Mouse (Mus musculus): ENCODE results near the gene Lin7b. TPM values are rescaled to one million over a fixed set of nuclear protein-coding genes. Genes with fewer than 3 reads are reported as not detected.

Lin7b gene
- polyA plus RNA-seq, 1 experiment from 2014 or later: 0.66 TPM

Other genes with a start within 250 kb of the Lin7b start
- 1,882 and 1,923 TPM in 2 replicates for gene Rps11, start 246.1 kb downstream of the Lin7b start, polyA plus RNA-seq (2014; fragmentation: Nextera tagmentation; extraction: Ambion mirVana)
- 1,416 and 1,603 TPM in 2 replicates for gene Rpl13a, start 241.8 kb downstream of the Lin7b start, polyA plus RNA-seq (2014; fragmentation: Nextera tagmentation; extraction: Ambion mirVana)
- gene Gm45713, start 234.4 kb downstream of the Lin7b start, polyA plus RNA-seq (2014; fragmentation: Nextera tagmentation; extraction: Ambion mirVana): 0.19 and 0.47 TPM in 2 replicates
- gene Flt3l, start 234.2 kb downstream of the Lin7b start, polyA plus RNA-seq (2014; fragmentation: Nextera tagmentation; extraction: Ambion mirVana): 1.0 and 1.3 TPM in 2 replicates
- 101 and 110 TPM in 2 replicates for gene Pih1d1, start 216.3 kb downstream of the Lin7b start, polyA plus RNA-seq (2014; fragmentation: Nextera tagmentation; extraction: Ambion mirVana)
- 46.6 and 58.0 TPM in 2 replicates for gene Aldh16a1, start 216.0 kb downstream of the Lin7b start, polyA plus RNA-seq (2014; fragmentation: Nextera tagmentation; extraction: Ambion mirVana)
- gene Slc17a7, start 206.6 kb downstream of the Lin7b start, polyA plus RNA-seq (2014; fragmentation: Nextera tagmentation; extraction: Ambion mirVana): 0.10 and 0.28 TPM in 2 replicates
- not detected in 2 replicates for gene Gfy, start 191.0 kb downstream of the Lin7b start, polyA plus RNA-seq (2014; fragmentation: Nextera tagmentation; extraction: Ambion mirVana)
- gene Pth2, start 189.6 kb downstream of the Lin7b start, polyA plus RNA-seq (2014; fragmentation: Nextera tagmentation; extraction: Ambion mirVana): not detected in 2 replicates
- 0.93 and 1.1 TPM in 2 replicates for gene Ccdc155, start 165.7 kb downstream of the Lin7b start, polyA plus RNA-seq (2014; fragmentation: Nextera tagmentation; extraction: Ambion mirVana)
- gene Dkkl1, start 158.4 kb downstream of the Lin7b start, polyA plus RNA-seq (2014; fragmentation: Nextera tagmentation; extraction: Ambion mirVana): 0.44 and 1.1 TPM in 2 replicates
- 206 and 234 TPM in 2 replicates for gene Tead2, start 154.8 kb downstream of the Lin7b start, polyA plus RNA-seq (2014; fragmentation: Nextera tagmentation; extraction: Ambion mirVana)
- gene Cd37, start 131.5 kb downstream of the Lin7b start, polyA plus RNA-seq (2014; fragmentation: Nextera tagmentation; extraction: Ambion mirVana): 0.60 and 1.2 TPM in 2 replicates
- gene Slc6a16, start 129.5 kb downstream of the Lin7b start, polyA plus RNA-seq (2014; fragmentation: Nextera tagmentation; extraction: Ambion mirVana): 0.18 and 0.20 TPM in 2 replicates
- gene Slc6a21, start 93.1 kb downstream of the Lin7b start, polyA plus RNA-seq (2014; fragmentation: Nextera tagmentation; extraction: Ambion mirVana): not detected in 2 replicates
- 10.1 and 11.3 TPM in 2 replicates for gene Trpm4, start 36.8 kb downstream of the Lin7b start, polyA plus RNA-seq (2014; fragmentation: Nextera tagmentation; extraction: Ambion mirVana)
- 1.5 and 2.7 TPM in 2 replicates for gene Hrc, start 35.3 kb downstream of the Lin7b start, polyA plus RNA-seq (2014; fragmentation: Nextera tagmentation; extraction: Ambion mirVana)
- 6.7 and 7.6 TPM in 2 replicates for gene Ppfia3, start 3.6 kb downstream of the Lin7b start, polyA plus RNA-seq (2014; fragmentation: Nextera tagmentation; extraction: Ambion mirVana)
- 100 and 171 TPM in 2 replicates for gene Snrnp70, start 25.2 kb upstream of the Lin7b start, polyA plus RNA-seq (2014; fragmentation: Nextera tagmentation; extraction: Ambion mirVana)
- not detected in 2 replicates for gene Kcna7, start 35.1 kb upstream of the Lin7b start, polyA plus RNA-seq (2014; fragmentation: Nextera tagmentation; extraction: Ambion mirVana)
- gene Ntf5, start 43.1 kb upstream of the Lin7b start, polyA plus RNA-seq (2014; fragmentation: Nextera tagmentation; extraction: Ambion mirVana): 1.3 and 1.4 TPM in 2 replicates
- gene Lhb, start 50.2 kb upstream of the Lin7b start, polyA plus RNA-seq (2014; fragmentation: Nextera tagmentation; extraction: Ambion mirVana): not detected in 2 replicates
- gene Gys1, start 64.3 kb upstream of the Lin7b start, polyA plus RNA-seq (2014; fragmentation: Nextera tagmentation; extraction: Ambion mirVana): 21.4 and 35.0 TPM in 2 replicates
- gene Ruvbl2, start 67.5 kb upstream of the Lin7b start, polyA plus RNA-seq (2014; fragmentation: Nextera tagmentation; extraction: Ambion mirVana): 158 and 228 TPM in 2 replicates
- gene Ftl1, start 89.3 kb upstream of the Lin7b start, polyA plus RNA-seq (2014; fragmentation: Nextera tagmentation; extraction: Ambion mirVana): 3,941 and 4,356 TPM in 2 replicates
- 97.3 and 110 TPM in 2 replicates for gene Bax, start 96.3 kb upstream of the Lin7b start, polyA plus RNA-seq (2014; fragmentation: Nextera tagmentation; extraction: Ambion mirVana)
- 0.64 and 0.84 TPM in 2 replicates for gene Tulp2, start 111.3 kb upstream of the Lin7b start, polyA plus RNA-seq (2014; fragmentation: Nextera tagmentation; extraction: Ambion mirVana)
- not detected in 2 replicates for gene Gm45808, start 116.2 kb upstream of the Lin7b start, polyA plus RNA-seq (2014; fragmentation: Nextera tagmentation; extraction: Ambion mirVana)
- gene Dhdh, start 118.2 kb upstream of the Lin7b start, polyA plus RNA-seq (2014; fragmentation: Nextera tagmentation; extraction: Ambion mirVana): 3.3 and 3.5 TPM in 2 replicates
- gene Nucb1, start 139.8 kb upstream of the Lin7b start, polyA plus RNA-seq (2014; fragmentation: Nextera tagmentation; extraction: Ambion mirVana): 141 and 190 TPM in 2 replicates
- gene Ppp1r15a, start 155.7 kb upstream of the Lin7b start, polyA plus RNA-seq (2014; fragmentation: Nextera tagmentation; extraction: Ambion mirVana): 13.4 and 15.7 TPM in 2 replicates
- 4.7 and 5.1 TPM in 2 replicates for gene Plekha4, start 155.7 kb upstream of the Lin7b start, polyA plus RNA-seq (2014; fragmentation: Nextera tagmentation; extraction: Ambion mirVana)
- 12.8 and 13.5 TPM in 2 replicates for gene Hsd17b14, start 184.3 kb upstream of the Lin7b start, polyA plus RNA-seq (2014; fragmentation: Nextera tagmentation; extraction: Ambion mirVana)
- 61.1 and 73.7 TPM in 2 replicates for gene Bcat2, start 199.6 kb upstream of the Lin7b start, polyA plus RNA-seq (2014; fragmentation: Nextera tagmentation; extraction: Ambion mirVana)
- not detected in 2 replicates for gene Fgf21, start 244.9 kb upstream of the Lin7b start, polyA plus RNA-seq (2014; fragmentation: Nextera tagmentation; extraction: Ambion mirVana)
- 0.14 TPM in 2 replicates for gene Fut1, start 246.7 kb upstream of the Lin7b start, polyA plus RNA-seq (2014; fragmentation: Nextera tagmentation; extraction: Ambion mirVana)

Data from kidney, embryonic 14.5 days (tissue).